Mouse (Mus musculus) myocyte (in vitro differentiated cells): Measurements from ENCODE around the gene Crcp.

Experiments used
- CEBPB ChIP-seq: IDR thresholded peaks from 2 replicates; pipeline ENCODE4 v1.6.1; 2011; ENCODE audit warnings: mild to moderate bottlenecking, moderate library complexity; ENCODE audit not compliant: poor library complexity, insufficient read depth, severe bottlenecking
- E2F4 ChIP-seq: IDR thresholded peaks from one replicate; pipeline ENCODE4 v1.6.1; 2011; ENCODE audit warnings: mild to moderate bottlenecking, control low read depth, moderate library complexity; ENCODE audit not compliant: insufficient read depth
- MAX ChIP-seq: IDR thresholded peaks from one replicate; pipeline ENCODE4 v1.6.1; 2011; ENCODE audit warnings: low read depth, mild to moderate bottlenecking, control low read depth
- MYOD1 ChIP-seq, 3 experiments: IDR thresholded peaks; one replicate each; pipeline ENCODE4 v1.6.1; 2011; ENCODE audit warnings: control low read depth in 2 of 3, low read depth in 2 of 3, mild to moderate bottlenecking in 2 of 3, moderate library complexity in 1 of 3; ENCODE audit not compliant: insufficient read length in 2 of 3, control insufficient read depth in 1 of 3
- MYOG ChIP-seq, 3 experiments: IDR thresholded peaks; one replicate each; pipeline ENCODE4 v1.6.1; 2011; ENCODE audit warnings: control low read depth in 2 of 3, low read depth in 2 of 3, mild to moderate bottlenecking in 2 of 3; ENCODE audit not compliant: insufficient read length in 2 of 3, control insufficient read depth in 1 of 3, insufficient read depth in 1 of 3
- POLR2A ChIP-seq: IDR thresholded peaks from one replicate; pipeline ENCODE4 v1.6.1; 2011; ENCODE audit warnings: low read depth, mild to moderate bottlenecking, control low read depth, moderate library complexity; ENCODE audit not compliant: insufficient read length
- SRF ChIP-seq: IDR thresholded peaks from one replicate; pipeline ENCODE4 v1.6.1; 2011; ENCODE audit warnings: low read depth; ENCODE audit not compliant: control insufficient read depth, insufficient read length
- TCF12 ChIP-seq: IDR thresholded peaks from one replicate; pipeline ENCODE4 v1.6.1; 2011; ENCODE audit warnings: mild to moderate bottlenecking, control low read depth; ENCODE audit not compliant: poor library complexity, insufficient read depth, severe bottlenecking
- TCF3 ChIP-seq: IDR thresholded peaks from one replicate; pipeline ENCODE4 v1.6.1; 2011; ENCODE audit warnings: low read depth, control low read depth; ENCODE audit not compliant: insufficient read length
- USF1 ChIP-seq: IDR thresholded peaks from one replicate; pipeline ENCODE4 v1.6.1; 2011; ENCODE audit warnings: low read depth, mild to moderate bottlenecking, control low read depth, moderate library complexity

DNA sequence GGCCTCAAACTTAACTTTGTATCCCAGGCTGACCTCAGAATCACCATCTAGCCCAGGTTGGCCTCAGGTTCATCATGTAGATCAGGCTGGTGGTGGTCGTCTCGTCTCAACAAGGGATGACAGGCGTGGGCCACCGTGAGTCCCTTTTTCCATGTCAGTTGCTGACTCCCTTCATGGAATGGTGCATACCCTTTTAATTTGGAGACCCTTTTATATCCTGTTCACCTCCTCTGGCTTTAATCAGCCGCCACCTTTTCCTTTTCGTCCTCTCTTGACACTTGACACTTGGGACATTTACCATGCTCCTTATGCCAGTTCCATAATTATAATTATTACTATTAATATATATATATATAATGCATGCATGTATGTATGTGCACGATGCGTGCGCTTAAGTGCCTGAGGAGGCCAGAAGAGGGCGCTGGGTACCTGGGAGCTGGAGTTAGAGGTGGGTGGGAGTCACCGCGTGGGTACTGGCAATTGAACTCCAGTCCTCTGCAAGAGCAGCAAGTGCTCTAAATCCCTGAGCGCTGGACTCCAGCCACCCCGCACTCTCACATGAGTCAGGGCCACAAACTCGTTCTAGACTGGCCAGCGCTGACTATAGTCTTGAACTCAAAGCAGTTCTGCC, 51.1 kb downstream of the Crcp start:
- TF ChIP-seq MYOD1 (IDR thresholded peaks at IDR 0.05; ENCODE audit: control insufficient read depth in 1 of 3, insufficient read length in 2 of 3, low read depth in 2 of 3) (no peak), TCF3 (no peak), USF1 (no peak), E2F4 (no peak), POLR2A (no peak), TCF12 (no peak), MAX (no peak), MYOG (IDR thresholded peaks at IDR 0.05; ENCODE audit: control insufficient read depth in 1 of 3, insufficient read depth in 1 of 3, insufficient read length in 2 of 3, low read depth in 2 of 3) (no peak), SRF (no peak), CEBPB (no peak)
